Mouse (Mus musculus) stomach, postnatal 0 days (tissue): ENCODE data around the gene Skil. TPM values are rescaled to one million over a fixed set of nuclear protein-coding genes. Genes with fewer than 3 reads are reported as not detected.

Source experiments
- ATAC-seq: fragments of 200-750 bp; cut with Nextera tagmentation; 2 replicates; pipeline ENCODE4 v1.8.0; 2017; ENCODE audit not compliant: low FRiP score, low TSS enrichment
- DNase-seq: peaks from one replicate; pipeline ENCODE4 v3.0.0-alpha.2; 2016; ENCODE audit warnings: low spot score
- H3K27ac ChIP-seq: fragments of 300-500 bp; sonication (generic); replicated peaks from 2 replicates; pipeline ENCODE4 v1.5.1; 2014; ENCODE audit warnings: mild to moderate bottlenecking, control low read depth
- H3K27me3 ChIP-seq: fragments of 300-500 bp; sonication (generic); 2 replicates; pipeline ENCODE4 v1.6.1; 2014; ENCODE audit warnings: low read length; ENCODE audit not compliant: control insufficient read depth, insufficient read depth
- H3K36me3 ChIP-seq: fragments of 300-500 bp; sonication (generic); 2 replicates; pipeline ENCODE4 v1.6.1; 2014; ENCODE audit warnings: low read length, mixed read lengths; ENCODE audit not compliant: control insufficient read depth, insufficient read depth
- H3K4me1 ChIP-seq: fragments of 300-500 bp; sonication (generic); replicated peaks from 2 replicates; pipeline ENCODE4 v1.6.1; 2014; ENCODE audit warnings: antibody characterized with exemption; ENCODE audit not compliant: control insufficient read depth, insufficient read depth
- H3K4me2 ChIP-seq: fragments of 300-500 bp; sonication (generic); replicated peaks from 2 replicates; pipeline ENCODE4 v1.6.1; 2014; ENCODE audit warnings: low read depth, mild to moderate bottlenecking, control low read depth, moderate library complexity
- H3K4me3 ChIP-seq: fragments of 300-500 bp; sonication (generic); 2 replicates; pipeline ENCODE4 v1.5.1; 2014; ENCODE audit warnings: low read depth, low read length, control low read depth
- H3K9ac ChIP-seq: fragments of 300-500 bp; sonication (generic); 2 replicates; pipeline ENCODE4 v1.6.1; 2014; ENCODE audit warnings: mild to moderate bottlenecking, low read length, control low read depth, mixed read lengths
- H3K9me3 ChIP-seq: fragments of 300-500 bp; sonication (generic); 2 replicates; pipeline ENCODE4 v1.6.1; 2016; ENCODE audit warnings: low read length; ENCODE audit not compliant: control insufficient read depth
- CTCF ChIP-seq: IDR thresholded peaks from 2 replicates; pipeline ENCODE4 v1.5.1; 2016; ENCODE audit warnings: antibody characterized with exemption, low read depth, mild to moderate bottlenecking, moderate library complexity
- EP300 ChIP-seq: optimal IDR thresholded peaks from 2 replicates; pipeline ENCODE3; 2016; ENCODE audit warnings: antibody characterized with exemption
- WGBS: fragments of 180-500 bp; shearing (Covaris S2); extraction: QIAGEN DNeasy Blood & Tissue Kit; methylation state at CpG from one replicate; pipeline ENCODE4 v1.1.7; 2014; 5-methylcytosine and 5-hydroxymethylcytosine counted together
- polyA plus RNA-seq: library from polyadenylated mRNA; unstranded; fragments of >200 nt; fragmentation: Nextera tagmentation; extraction: Ambion mirVana; gene quantifications from 2 replicates; pipeline ENCODE4 v1.2.1, GENCODE M21; 2015

The Skil gene
- polyA plus RNA-seq, 1 experiment from 2014 or later, result 20.8 TPM

DNA sequence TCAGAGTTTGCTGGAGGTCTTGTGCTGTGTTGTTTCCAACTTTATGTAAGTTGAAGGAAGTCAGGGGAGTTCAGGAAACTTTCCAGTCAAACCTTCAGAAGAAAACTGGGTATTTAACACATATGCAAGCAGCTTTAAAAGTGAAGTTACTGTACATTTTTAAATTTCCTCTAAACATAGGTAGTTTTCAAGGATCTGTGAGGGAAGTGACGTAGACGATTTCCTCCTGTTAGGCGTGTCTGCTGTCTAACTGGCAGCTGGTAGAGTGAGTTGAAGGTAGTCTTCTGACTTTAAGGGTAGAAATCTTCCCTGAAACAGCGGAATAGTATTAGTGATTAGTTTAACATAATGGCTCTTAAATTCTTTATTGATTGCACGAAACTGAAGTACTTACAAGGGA lies 5.2 kb downstream of the Skil start:
- peaks cover 7% of the 10 kb centered on the region; the same call in 1 of the 2 replicates for H3K4me1 ChIP-seq
- TF ChIP-seq EP300, result no peak
- no peak for TF ChIP-seq CTCF
- H3K4me3 ChIP-seq, result no peak overlapping the region
- H3K9ac ChIP-seq, result no peak overlapping the region
- H3K27me3 ChIP-seq, result no peaks in the 10 kb centered on the region
- peak overlapping the region; percentile 27 for H3K4me2 ChIP-seq
- no peaks in the 10 kb centered on the region for H3K36me3 ChIP-seq
- ATAC-seq (no peak), DNase-seq (no peak)
- no peaks in the 10 kb centered on the region for H3K9me3 ChIP-seq
- no peak overlapping the region for H3K27ac ChIP-seq
- 69% methylated on average over 5 of the region's 5 CpGs for WGBS

DNA sequence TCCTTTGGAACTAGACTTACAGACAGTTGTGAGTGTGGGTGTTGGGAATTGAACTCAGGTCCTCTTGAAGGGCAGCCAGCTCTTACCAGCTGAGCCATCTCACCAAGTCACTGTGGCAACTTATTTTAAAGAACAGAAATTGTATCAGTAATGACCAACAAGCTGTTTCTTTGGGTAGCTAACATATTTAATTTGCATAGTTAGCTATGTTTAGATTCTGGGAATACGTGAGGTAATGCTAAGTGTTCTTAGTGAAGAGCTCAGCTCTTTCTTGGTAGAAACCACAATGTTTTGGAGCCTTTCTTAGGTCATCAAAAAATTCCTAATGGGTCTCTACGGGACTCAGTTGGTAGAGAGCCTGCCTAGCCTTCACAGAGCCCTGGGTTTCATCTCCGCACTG lies 5.9 kb downstream of the Skil start:
- 93% methylated on average over 3 of the region's 3 CpGs for WGBS

DNA sequence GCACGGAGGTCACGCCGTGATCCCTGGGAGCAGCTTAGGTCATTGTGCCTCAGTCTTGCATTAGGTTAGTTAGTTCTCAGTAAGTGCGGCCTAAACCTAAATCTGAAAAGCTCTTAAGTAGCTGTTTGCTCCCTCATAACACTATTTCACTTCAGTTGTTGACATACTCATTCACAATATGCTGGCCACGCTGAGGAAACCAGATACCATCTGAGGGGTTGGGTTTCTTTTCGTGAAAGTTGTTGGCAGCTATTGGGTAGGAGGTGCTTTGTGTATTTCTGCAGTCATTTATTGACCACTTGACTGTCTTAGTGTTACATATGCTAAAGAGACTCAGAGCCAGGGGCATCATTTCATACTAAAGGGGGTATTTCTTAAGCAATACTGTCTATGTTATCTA lies 10.1 kb downstream of the Skil start:
- 60% methylated on average over 6 of the region's 6 CpGs for WGBS
- no peak overlapping the region for H3K27ac ChIP-seq
- H3K9ac ChIP-seq, result no peak overlapping the region
- H3K9me3 ChIP-seq, result no peaks in the 10 kb centered on the region
- TF ChIP-seq CTCF (no peak), EP300 (no peak)
- no peaks in the 10 kb centered on the region for H3K4me1 ChIP-seq
- H3K4me3 ChIP-seq, result no peak overlapping the region
- no peaks in the 10 kb centered on the region for H3K27me3 ChIP-seq
- no peaks in the 10 kb centered on the region for H3K36me3 ChIP-seq
- DNase-seq, result no peak
- H3K4me2 ChIP-seq, result no peak overlapping the region
- no peak for ATAC-seq

More for the DNA sequence above, 5.9 kb downstream of the Skil start:
- H3K36me3 ChIP-seq, result no peaks in the 10 kb centered on the region
- no peaks in the 10 kb centered on the region for H3K9me3 ChIP-seq
- H3K9ac ChIP-seq, result no peak overlapping the region
- no peak for DNase-seq
- H3K27me3 ChIP-seq, result no peaks in the 10 kb centered on the region
- H3K4me3 ChIP-seq, result no peak overlapping the region
- no peak for ATAC-seq
- no peak for TF ChIP-seq EP300
- TF ChIP-seq CTCF, result no peak
- H3K4me1 ChIP-seq, result peaks cover 7% of the 10 kb centered on the region; the same call in 1 of the 2 replicates
- no peak overlapping the region for H3K27ac ChIP-seq
- H3K4me2 ChIP-seq, result no peak overlapping the region

DNA sequence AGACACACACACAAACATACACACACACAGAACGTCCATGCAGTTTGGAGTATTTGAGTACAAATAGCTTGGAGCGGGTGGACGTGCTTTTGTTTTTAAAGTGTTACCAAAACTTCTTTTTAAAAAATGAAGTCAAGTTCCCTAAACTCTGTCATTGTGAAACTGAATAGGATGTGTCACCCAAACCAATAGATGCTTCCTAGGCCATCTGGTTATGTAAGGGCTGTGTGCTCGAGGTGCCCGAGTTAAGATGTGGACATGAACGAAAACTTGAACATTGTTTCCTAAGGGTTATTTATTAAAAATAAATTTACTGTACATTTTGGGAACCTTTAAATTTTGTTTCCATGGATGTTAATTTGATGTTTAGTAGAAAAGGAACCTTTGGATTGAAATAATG lies 11.7 kb downstream of the Skil start:
- no peak overlapping the region for H3K4me2 ChIP-seq
- 81% methylated on average over 6 of the region's 6 CpGs for WGBS
- ATAC-seq, result no peak
- H3K36me3 ChIP-seq, result no peaks in the 10 kb centered on the region
- H3K9me3 ChIP-seq, result no peaks in the 10 kb centered on the region
- H3K27me3 ChIP-seq, result no peaks in the 10 kb centered on the region
- no peak overlapping the region for H3K27ac ChIP-seq
- no peak for TF ChIP-seq EP300
- no peak for TF ChIP-seq CTCF
- no peaks in the 10 kb centered on the region for H3K4me1 ChIP-seq
- H3K4me3 ChIP-seq, result no peak overlapping the region
- H3K9ac ChIP-seq, result no peak overlapping the region
- DNase-seq, result no peak

DNA sequence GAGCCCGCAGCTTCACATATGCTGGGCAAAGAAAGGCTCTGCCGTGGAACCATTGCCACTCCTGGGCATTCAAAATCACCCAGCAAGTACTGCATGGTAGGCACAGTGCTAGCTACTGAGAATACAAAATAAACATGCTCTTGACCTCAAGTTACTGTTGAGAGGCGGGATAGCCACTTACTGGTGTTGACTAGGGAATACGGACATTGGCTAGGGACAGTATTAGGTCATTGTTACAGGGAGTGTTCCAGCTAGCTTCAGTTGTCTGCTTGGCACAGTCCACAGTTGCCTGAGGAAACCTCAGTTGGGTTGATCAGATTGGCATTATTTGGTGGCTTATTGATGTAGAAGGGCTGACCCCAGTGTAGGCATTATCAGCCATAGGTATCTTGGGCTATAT lies 12.8 kb downstream of the Skil start:
- Histone ChIP-seq H3K27ac (no peak overlapping the region), H3K4me2 (no peak overlapping the region), H3K9ac (no peak overlapping the region), H3K36me3 (no peaks in the 10 kb centered on the region), H3K4me1 (no peaks in the 10 kb centered on the region), H3K9me3 (no peaks in the 10 kb centered on the region), H3K27me3 (no peaks in the 10 kb centered on the region), H3K4me3 (no peak overlapping the region)
- ATAC-seq (peak; percentile 57; the same call in 1 of the 2 replicates), DNase-seq (no peak)
- no peak for TF ChIP-seq CTCF
- no peak for TF ChIP-seq EP300
- 77% methylated on average over 4 of the region's 4 CpGs for WGBS

DNA sequence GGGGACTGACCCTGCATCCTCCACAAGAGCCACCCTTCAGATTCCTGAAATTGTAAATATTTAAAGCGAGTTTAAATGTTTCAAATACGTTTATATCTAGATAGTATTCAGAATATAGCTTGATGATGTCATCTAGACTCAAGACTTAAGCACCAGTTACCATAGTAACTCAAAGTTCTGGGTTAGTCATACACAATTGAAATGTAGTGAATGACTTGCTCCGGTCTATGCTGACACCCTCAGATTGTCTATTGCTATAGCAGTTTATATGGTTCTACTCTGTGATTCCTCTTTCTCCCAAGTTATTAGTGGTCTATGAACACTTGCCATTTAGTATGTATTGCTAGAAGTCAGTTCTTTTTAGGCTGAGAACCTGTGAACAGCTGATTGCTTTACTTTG lies 14.2 kb downstream of the Skil start:
- peak; percentile 75 for ATAC-seq
- WGBS, result 34% methylated on average over 3 of the region's 3 CpGs
- H3K4me1 ChIP-seq, result no peaks in the 10 kb centered on the region
- H3K9me3 ChIP-seq, result no peaks in the 10 kb centered on the region
- no peak overlapping the region for H3K4me2 ChIP-seq
- H3K9ac ChIP-seq, result no peak overlapping the region
- no peak overlapping the region for H3K27ac ChIP-seq
- no peaks in the 10 kb centered on the region for H3K27me3 ChIP-seq
- H3K4me3 ChIP-seq, result no peak overlapping the region
- peak; percentile 68 for TF ChIP-seq CTCF
- TF ChIP-seq EP300, result no peak
- H3K36me3 ChIP-seq, result peaks cover 3% of the 10 kb centered on the region; the same call in 1 of the 2 replicates
- no peak for DNase-seq

DNA sequence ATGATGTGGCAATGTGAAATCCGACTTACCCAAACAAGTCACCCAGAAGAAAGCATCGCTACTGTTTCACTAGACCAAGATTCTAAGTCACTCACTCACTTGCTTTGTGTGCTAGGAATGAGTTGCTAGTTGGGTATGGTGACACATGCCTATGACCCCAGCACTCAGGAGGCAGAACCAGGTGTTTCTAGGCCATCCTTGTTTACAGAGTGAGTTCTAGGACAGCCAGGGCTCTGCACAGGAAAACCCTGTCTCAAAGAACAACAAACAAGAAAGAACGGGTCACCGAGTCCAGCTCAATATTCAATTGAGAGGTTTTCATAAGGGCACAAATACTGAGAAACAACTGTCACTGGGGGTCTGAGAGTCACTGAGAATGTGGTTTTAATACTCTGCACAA lies 28.2 kb downstream of the Skil start:
- peaks cover 2% of the 10 kb centered on the region; the same call in 1 of the 2 replicates for H3K36me3 ChIP-seq
- no peaks in the 10 kb centered on the region for H3K27me3 ChIP-seq
- ATAC-seq, result no peak
- H3K9me3 ChIP-seq, result no peaks in the 10 kb centered on the region
- TF ChIP-seq EP300 (no peak), CTCF (no peak)
- H3K4me3 ChIP-seq, result no peak overlapping the region
- 77% methylated on average over 4 of the region's 4 CpGs for WGBS
- no peak overlapping the region for H3K9ac ChIP-seq
- no peak overlapping the region for H3K4me2 ChIP-seq
- DNase-seq, result no peak
- no peak overlapping the region for H3K27ac ChIP-seq
- no peaks in the 10 kb centered on the region for H3K4me1 ChIP-seq
